Mouse (Mus musculus) fat pad, adult 2 months (tissue): Measurements from ENCODE around the gene Rasd2.

Experiments used
- DNase-seq: peaks from one replicate; pipeline ENCODE4 v3.0.0-alpha.2; 2011; ENCODE audit warnings: low read depth, low spot score; ENCODE audit errors: extremely low read depth

Rasd2 gene

GRCm38 (mm10) chr8:75213686-75214085 is at the start of gene Rasd2:
Gene Rasd2 (plus strand): TSS chr8:75213944.
- DNase-seq: no peak

GRCm38 (mm10) chr8:75169363-75169762 is 44.4 kb upstream of the Rasd2 start:
- no peak for DNase-seq

DNA sequence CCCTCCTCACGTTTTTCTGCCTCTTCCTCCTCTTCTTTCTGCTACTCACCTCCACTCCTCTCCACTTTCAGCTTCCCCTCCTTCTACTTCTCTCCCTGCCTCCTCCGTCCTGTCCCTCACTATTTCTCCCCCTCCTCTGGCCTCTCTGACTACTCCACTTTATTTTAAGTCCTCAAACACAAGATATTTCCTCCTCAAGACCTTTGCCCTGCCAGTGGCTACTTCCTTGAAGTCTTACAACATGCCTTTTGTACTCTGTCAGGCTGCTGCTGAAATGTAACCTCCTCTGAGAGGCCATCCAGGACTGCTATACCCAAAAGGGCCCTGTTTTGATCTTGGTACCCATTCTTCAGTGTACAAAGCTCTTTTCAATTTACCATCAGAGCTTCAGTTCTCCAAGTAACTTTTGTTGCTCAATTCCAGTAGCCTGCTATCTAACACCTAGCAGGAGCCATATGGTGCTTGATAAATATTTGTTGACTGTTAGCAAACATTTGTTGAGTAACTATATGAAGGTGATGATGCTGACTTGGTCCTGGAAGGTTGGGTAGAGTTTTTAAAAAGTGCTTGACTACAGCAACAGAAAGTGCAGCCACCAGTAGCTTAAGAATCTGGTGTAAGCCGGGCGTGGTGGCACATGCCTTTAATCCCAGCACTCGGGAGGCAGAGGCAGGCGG is 41.6 kb upstream of the Rasd2 start:
- no peak for DNase-seq

GRCm38 (mm10) chr8:75193022-75193421 is 20.7 kb upstream of the Rasd2 start:
- DNase-seq: no peak

GRCm38 (mm10) chr8:75194473-75195071 is 19.2 kb upstream of the Rasd2 start:
- DNase-seq: no peak

- DNase-seq: no peak
Observed at GRCm38 (mm10) chr8:75197170-75197569, 16.6 kb upstream of the Rasd2 start.

DNA sequence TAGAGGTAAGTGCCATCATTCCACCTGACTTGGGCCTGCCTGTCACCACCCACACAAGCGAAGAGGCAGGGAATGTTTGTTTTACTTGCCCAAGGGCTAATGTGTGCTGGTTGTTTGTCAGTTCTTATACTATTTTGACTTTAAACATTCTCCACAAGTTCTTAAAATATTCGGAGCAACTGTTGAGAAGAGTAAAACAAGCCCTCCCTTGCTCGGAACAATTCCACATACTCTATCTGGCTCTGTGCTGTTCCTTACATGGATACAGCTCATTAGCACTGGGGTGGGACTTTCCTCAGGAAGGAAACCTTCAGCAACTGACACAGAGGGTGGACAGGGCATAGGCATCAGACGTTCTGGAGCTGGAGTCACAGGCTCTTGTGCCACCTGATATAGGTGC is 15.9 kb upstream of the Rasd2 start:
- DNase-seq: no peak

DNA sequence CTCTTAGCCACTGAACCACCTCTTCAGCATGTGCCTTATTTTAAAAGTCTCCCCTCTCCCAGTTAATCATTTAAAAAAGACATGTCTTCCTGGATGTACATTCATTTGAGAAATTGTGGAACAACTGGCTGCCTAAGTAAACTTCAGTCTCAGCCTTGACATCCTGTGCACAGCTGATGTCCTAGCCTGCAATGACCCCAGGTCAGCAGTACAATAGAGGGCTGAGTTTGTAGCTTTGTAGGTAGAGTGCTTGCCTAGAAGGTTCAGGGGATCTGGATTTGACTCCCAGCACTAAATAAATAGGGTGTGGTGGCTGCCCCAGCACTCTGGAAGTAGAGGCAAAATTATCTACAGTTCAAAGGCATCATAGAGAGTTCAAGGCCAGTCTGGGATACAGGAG is 15.4 kb upstream of the Rasd2 start:
- DNase-seq: no peak

- DNase-seq: no peak
Observed at GRCm38 (mm10) chr8:75198988-75199765, 14.6 kb upstream of the Rasd2 start.

DNA sequence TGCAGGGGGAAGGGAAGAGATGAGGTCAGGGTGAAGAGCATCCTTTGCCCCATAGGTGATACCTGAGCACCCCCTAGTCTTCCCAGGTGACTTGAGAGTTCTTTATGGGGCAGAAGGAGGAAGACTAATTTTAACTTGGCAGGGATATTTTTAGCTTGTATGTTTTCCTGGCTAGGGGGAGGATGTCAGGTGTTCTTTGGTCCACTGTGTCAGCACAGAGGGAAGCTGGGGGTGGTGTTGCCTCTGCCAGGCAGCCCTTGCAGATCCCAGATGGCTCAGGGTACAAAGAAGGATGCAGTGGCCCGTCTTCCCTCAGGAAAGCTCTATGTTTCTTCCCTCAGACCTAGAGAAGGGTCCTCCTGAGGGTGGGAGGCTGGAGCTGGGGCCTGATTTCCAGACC is 13.8 kb upstream of the Rasd2 start:
- no peak for DNase-seq

DNA sequence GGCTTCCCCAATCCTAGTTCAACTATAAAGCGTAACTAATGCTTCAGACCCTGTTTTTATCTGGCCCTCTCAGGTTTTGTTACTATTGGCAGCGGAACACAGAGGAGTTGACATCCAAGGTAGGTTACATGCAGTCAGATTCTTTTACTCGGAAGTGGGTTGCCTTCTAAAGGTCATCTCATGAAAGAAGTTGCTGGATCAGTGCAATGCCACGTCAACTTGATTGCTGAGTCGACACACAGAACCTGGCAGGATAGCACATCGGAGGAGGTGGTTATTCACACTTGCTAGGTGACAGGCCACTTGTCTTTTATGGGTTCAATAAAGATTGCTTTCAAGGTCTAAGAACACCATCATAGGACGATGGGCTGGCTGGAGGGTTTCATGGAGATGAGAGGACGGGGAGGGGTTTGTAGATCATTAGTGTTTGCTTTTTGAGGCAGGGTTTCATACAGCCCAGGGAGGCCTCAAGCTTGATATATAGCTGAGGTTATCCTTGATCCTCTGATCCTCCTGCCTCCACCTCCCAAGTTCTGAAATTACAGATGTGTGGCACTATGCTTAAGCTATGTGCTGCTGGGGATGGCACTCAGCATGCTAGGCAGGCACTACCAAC is 11.6 kb upstream of the Rasd2 start:
- DNase-seq: no peak

- DNase-seq: no peak
Observed at GRCm38 (mm10) chr8:75202913-75203312, 10.8 kb upstream of the Rasd2 start.

DNA sequence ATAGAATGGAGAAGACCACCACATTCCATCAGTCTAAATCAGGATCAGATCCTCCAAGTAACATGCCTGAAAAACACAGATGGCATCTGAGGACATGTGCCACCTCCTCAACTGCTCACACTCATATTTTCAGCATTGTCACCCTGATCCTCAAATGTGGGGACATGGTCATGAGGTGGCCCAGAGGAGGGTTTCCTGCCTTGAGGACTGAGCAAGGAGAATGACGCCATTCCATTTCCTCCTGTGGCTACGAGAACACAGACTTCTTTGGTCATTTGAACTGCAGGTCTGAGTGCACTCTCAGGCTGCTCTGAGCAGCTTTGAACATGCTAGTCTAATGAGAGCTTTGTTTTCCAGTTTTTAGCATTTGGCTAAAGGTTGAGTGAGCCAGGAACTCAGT is 10.3 kb upstream of the Rasd2 start:
- DNase-seq: no peak

DNA sequence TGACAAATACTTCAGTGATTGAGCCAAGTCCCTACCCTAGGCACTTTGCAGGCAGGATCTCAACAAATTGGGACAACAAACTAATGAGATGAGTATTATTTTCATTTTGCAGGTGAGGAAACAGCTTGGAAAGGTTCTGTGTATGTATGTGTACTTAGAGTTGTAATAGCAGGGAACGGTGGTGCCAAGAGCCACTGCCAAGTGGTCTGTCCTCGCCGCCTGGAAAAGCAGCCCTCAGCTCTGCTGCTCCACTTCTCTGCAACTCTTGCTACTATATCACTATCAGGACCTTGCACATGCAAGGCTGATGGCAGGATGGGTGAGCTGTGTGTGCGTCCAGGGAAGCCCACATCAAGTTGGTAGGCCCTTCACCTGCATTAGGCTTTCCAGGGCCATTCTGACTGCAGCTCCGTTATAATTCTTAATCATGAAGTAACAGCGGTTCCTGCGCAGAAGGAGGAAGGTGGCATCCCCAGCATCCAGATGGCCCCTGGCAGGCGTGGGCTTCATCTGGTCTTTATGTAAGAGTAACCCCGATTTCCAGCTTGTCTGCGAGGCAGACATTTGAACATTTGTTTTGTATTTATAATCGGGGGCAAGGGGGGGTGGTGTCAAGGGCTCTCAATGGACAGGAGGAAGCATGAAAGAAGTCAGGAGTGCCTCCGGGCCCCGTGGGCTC is 9.4 kb upstream of the Rasd2 start:
- no peak for DNase-seq

DNA sequence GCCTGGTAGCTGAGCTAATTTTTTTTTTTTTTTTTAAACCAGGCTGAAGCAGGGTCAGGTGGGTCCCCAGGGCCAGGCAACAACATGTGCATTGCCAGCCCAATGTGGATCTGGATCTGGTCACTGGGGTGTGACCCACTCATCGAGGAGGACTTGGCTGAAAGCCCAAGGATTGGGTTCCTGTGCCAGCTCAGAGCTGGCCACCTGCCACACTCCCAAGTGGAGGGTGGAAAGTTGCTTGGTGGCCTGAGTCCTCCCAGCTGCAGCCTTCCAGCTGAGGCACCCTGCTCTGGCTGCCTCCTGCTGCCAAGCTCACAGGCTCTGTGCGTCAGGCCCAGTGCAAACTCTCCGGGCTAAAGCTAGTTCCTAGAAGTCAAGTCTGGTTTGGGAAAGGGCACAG is 2.3 kb upstream of the Rasd2 start:
- no peak for DNase-seq

GRCm38 (mm10) chr8:75212631-75213306 is 975 bp upstream of the Rasd2 start:
- DNase-seq: no peak

GRCm38 (mm10) chr8:75213307-75213651 is 465 bp upstream of the Rasd2 start:
- DNase-seq: no peak

DNA sequence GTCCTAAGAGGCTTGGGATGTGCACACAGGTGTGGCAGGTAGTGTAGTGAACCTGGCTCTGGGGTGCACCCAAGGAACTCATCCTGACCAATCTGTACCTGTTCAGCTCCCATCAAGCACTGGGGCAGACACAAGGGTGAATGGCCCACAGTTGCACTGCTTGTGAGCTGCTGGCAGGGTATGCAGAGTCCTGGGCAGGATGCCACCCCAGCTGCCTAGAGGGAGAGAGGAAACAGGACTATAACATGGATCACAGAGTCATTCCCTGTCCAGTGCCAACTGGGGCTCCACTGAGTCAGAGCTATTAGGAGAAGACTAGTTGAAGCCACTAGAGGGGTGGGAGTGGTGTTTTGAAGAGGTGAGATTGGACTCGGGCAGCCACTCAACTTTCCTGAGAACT is 1.3 kb downstream of the Rasd2 start:
- DNase-seq: no peak

- DNase-seq: no peak
Observed at GRCm38 (mm10) chr8:75215931-75216330, 2.2 kb downstream of the Rasd2 start.

DNA sequence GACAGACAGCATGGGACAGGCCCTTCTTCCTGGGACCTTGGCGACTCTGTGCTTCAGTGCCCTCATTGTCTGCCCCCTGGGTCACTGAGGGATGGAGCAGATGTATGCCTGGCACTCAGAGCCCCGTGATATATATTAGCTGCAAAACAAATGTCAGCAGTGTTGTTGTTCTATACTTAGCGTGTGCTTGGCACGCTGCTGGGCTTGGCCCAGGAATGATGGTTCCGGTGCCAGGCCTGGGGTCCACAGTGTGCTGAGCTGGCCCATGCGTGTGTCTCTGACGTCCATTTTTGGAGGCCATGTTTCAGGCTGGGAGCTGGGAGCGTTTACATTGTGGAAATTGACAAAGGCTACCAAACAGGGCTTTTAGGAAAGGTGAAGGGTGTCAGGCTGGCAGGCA is 3.1 kb downstream of the Rasd2 start:
- no peak for DNase-seq

DNA sequence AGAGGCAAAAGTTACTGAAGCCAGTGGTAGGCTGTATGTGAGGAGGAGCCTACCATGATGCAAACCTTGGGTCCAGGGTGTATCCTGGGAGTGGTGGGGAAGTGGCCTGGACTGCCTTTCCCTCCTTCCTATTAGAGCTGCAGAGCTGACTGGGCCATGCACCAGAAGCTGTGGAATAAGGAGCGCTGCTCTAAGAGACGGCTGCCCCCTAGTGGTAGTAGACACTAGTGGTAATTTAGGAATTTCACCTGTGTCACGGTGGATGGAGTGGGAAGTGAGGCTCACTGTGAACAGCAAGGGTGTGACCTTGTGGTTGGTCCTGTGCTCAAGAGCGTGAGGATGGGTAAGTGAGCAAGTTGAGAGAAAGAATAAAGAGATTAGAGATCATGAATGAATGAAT is 4.2 kb downstream of the Rasd2 start:
- DNase-seq: no peak
